Mouse (Mus musculus): ENCODE results near the gene Rcn3. TPM values are rescaled to one million over a fixed set of nuclear protein-coding genes. Genes with fewer than 3 reads are reported as not detected.

Rcn3 gene
- polyA plus RNA-seq, 1 experiment from 2014 or later = 21.7 TPM

- CTCF ChIA-PET = no interaction called here
Observed at GRCm38 (mm10) chr7:45056972-45057348, 35.1 kb downstream of the Rcn3 start.

GRCm38 (mm10) chr7:45056329-45056971 lies 35.6 kb downstream of the Rcn3 start:
- no peaks in the 10 kb centered on the region for H3K27me3 ChIP-seq
- DNase-seq (ENCODE audit: low read depth, low spot score) = no peak
- CTCF ChIA-PET = no interaction called here
- POLR2A ChIA-PET = interaction anchor here (1.0 kb wide), 1 partner anchor 42 kb away, joined by 3 read pairs; no protein-coding TSS in a partner anchor
- TF ChIP-seq CTCF (IDR thresholded peaks at IDR 0.05) = no peak
- in situ Hi-C loops (cut with MboI; ENCODE audit: low pct_unique_long_range_greater_than_20kb) = no loop called here
- ATAC-seq = no peak

More at GRCm38 (mm10) chr7:45056972-45057348, 35.1 kb downstream of the Rcn3 start:
- no peaks in the 10 kb centered on the region for H3K27me3 ChIP-seq
- TF ChIP-seq CTCF (IDR thresholded peaks at IDR 0.05) = no peak
- in situ Hi-C loops (cut with MboI; ENCODE audit: low pct_unique_long_range_greater_than_20kb) = no loop called here
- ATAC-seq (no peak), DNase-seq (ENCODE audit: low read depth, low spot score) (no peak)
- POLR2A ChIA-PET = no interaction called here

GRCm38 (mm10) chr7:45053931-45054510 lies 38.0 kb downstream of the Rcn3 start:
- ATAC-seq = peak; percentile 81

GRCm38 (mm10) chr7:45053117-45053930 lies 38.7 kb downstream of the Rcn3 start:
- TF ChIP-seq CTCF (IDR thresholded peaks at IDR 0.05) = no peak
- DNase-seq (ENCODE audit: low read depth, low spot score) (no peak), ATAC-seq (peak; percentile 14)
- no peaks in the 10 kb centered on the region for H3K27me3 ChIP-seq
- in situ Hi-C loops (cut with MboI; ENCODE audit: low pct_unique_long_range_greater_than_20kb) = no loop called here
- ChIA-PET POLR2A (interaction anchor here (1.0 to 1.7 kb wide), 4 partner anchors 15 to 36 kb away, joined by 3 to 5 read pairs (median 4); no protein-coding TSS in a partner anchor), CTCF (interaction anchor here (1.0 to 1.2 kb wide), 2 partner anchors 15 kb away, joined by 5 to 7 read pairs; no protein-coding TSS in a partner anchor)

More at GRCm38 (mm10) chr7:45053931-45054510, 38.0 kb downstream of the Rcn3 start:
- no peaks in the 10 kb centered on the region for H3K27me3 ChIP-seq
- CTCF ChIA-PET = interaction anchor here (1.0 to 1.2 kb wide), 2 partner anchors 15 to 16 kb away, joined by 5 to 7 read pairs; no protein-coding TSS in a partner anchor
- in situ Hi-C loops (cut with MboI; ENCODE audit: low pct_unique_long_range_greater_than_20kb) = no loop called here
- POLR2A ChIA-PET = interaction anchor here (1.0 to 1.1 kb wide), 2 partner anchors 18 to 21 kb away, joined by 3 to 5 read pairs; no protein-coding TSS in a partner anchor
- DNase-seq (ENCODE audit: low read depth, low spot score) = peak; percentile 87
- no peak for TF ChIP-seq CTCF (IDR thresholded peaks at IDR 0.05)

GRCm38 (mm10) chr7:45052862-45053116 lies 39.2 kb downstream of the Rcn3 start, which contains the start of gene Prr12:
Gene Prr12 (minus strand): TSS chr7:45052881.
- TF ChIP-seq CTCF (IDR thresholded peaks at IDR 0.05) = no peak
- DNase-seq (ENCODE audit: low read depth, low spot score) = no peak
- in situ Hi-C loops (cut with MboI; ENCODE audit: low pct_unique_long_range_greater_than_20kb) = no loop called here
- ChIA-PET CTCF (no interaction called here), POLR2A (interaction anchor here (0.8 to 1.7 kb wide), 3 partner anchors 15 to 36 kb away, joined by 3 to 5 read pairs (median 4); no protein-coding TSS in a partner anchor)
- H3K27me3 ChIP-seq = no peaks in the 10 kb centered on the region
- ATAC-seq = peak; percentile 6

GRCm38 (mm10) chr7:45052181-45052861 lies 39.7 kb downstream of the Rcn3 start:
- no peak for ATAC-seq
- H3K27me3 ChIP-seq = no peaks in the 10 kb centered on the region
- TF ChIP-seq CTCF (IDR thresholded peaks at IDR 0.05) = no peak
- no peak for DNase-seq (ENCODE audit: low read depth, low spot score)
- CTCF ChIA-PET = no interaction called here
- POLR2A ChIA-PET = interaction anchor here (0.6 to 1.7 kb wide), 6 partner anchors 10 to 56 kb away, joined by 3 to 5 read pairs (median 3); partner anchors contain the start of genes Nosip and Prrg2
- in situ Hi-C loops (cut with MboI; ENCODE audit: low pct_unique_long_range_greater_than_20kb) = no loop called here

- ATAC-seq = no peak
- ChIA-PET CTCF (no interaction called here), POLR2A (interaction anchor here (0.6 to 1.1 kb wide), 3 partner anchors 11 to 55 kb away, joined by 3 read pairs; partner anchors contain the start of genes Nosip and Prrg2)
- no peak for TF ChIP-seq CTCF (IDR thresholded peaks at IDR 0.05)
- no peaks in the 10 kb centered on the region for H3K27me3 ChIP-seq
- no peak for DNase-seq (ENCODE audit: low read depth, low spot score)
- in situ Hi-C loops (cut with MboI; ENCODE audit: low pct_unique_long_range_greater_than_20kb) = no loop called here
Observed at GRCm38 (mm10) chr7:45051601-45051974, 40.4 kb downstream of the Rcn3 start.

GRCm38 (mm10) chr7:45050945-45051600 lies 40.9 kb downstream of the Rcn3 start:
- peak; percentile 36 for ATAC-seq
- H3K27me3 ChIP-seq = no peaks in the 10 kb centered on the region
- in situ Hi-C loops (cut with MboI; ENCODE audit: low pct_unique_long_range_greater_than_20kb) = no loop called here
- no peak for DNase-seq (ENCODE audit: low read depth, low spot score)
- TF ChIP-seq CTCF (IDR thresholded peaks at IDR 0.05) = no peak
- ChIA-PET POLR2A (interaction anchor here (1.1 kb wide), 2 partner anchors 24 to 55 kb away, joined by 3 read pairs; no protein-coding TSS in a partner anchor), CTCF (no interaction called here)

- DNase-seq (ENCODE audit: low read depth, low spot score) (no peak), ATAC-seq (no peak)
- CTCF ChIA-PET = no interaction called here
- in situ Hi-C loops (cut with MboI; ENCODE audit: low pct_unique_long_range_greater_than_20kb) = no loop called here
- H3K27me3 ChIP-seq = no peaks in the 10 kb centered on the region
- POLR2A ChIA-PET = interaction anchor here (0.9 to 1.9 kb wide), 2 partner anchors 10 to 26 kb away, joined by 3 to 5 read pairs; no protein-coding TSS in a partner anchor
- TF ChIP-seq CTCF (IDR thresholded peaks at IDR 0.05) = no peak
Observed at GRCm38 (mm10) chr7:45048923-45049657, 42.9 kb downstream of the Rcn3 start.

Data from Patski (cell line).